Mouse (Mus musculus): ENCODE results near the gene Gm26920. TPM values are rescaled to one million over a fixed set of nuclear protein-coding genes. Genes with fewer than 3 reads are reported as not detected.

Gene Gm26920
- total RNA-seq, 2 experiments from 2014 or later: 0.62 TPM; not detected in 1

Small RNA genes lying within 50 kb of the gene (microRNA-seq; reads per million reads assigned to microRNA genes)
- 0 reads per million in 2 experiments for gene Gm23368

Other genes starting within 250 kb of the Gm26920 start
- gene Zfp940, start 236.7 kb downstream of the Gm26920 start, total RNA-seq (2021): under 1 TPM; 0.37 to 0.48 TPM
- gene Zfp420, start 230.4 kb downstream of the Gm26920 start, total RNA-seq (2021): 1 to 10 TPM; 3.1 to 3.8 TPM
- gene Zfp27, start 183.8 kb downstream of the Gm26920 start, total RNA-seq (2021): 10 to 100 TPM; 10.0 to 11.2 TPM
- gene Zfp383, start 182.2 kb downstream of the Gm26920 start, total RNA-seq (2021): 10 to 100 TPM in 1 of 2 experiments, 1 to 10 TPM in 1; 7.6 to 10.3 TPM
- 1 to 10 TPM; 8.3 to 8.9 TPM for gene Zfp74, start 136.3 kb downstream of the Gm26920 start, total RNA-seq (2021)
- 10 to 100 TPM; 46.7 to 53.1 TPM for gene Zfp568, start 106.5 kb downstream of the Gm26920 start, total RNA-seq (2021)
- 1 to 10 TPM; 1.6 to 2.6 TPM for gene Zfp14, start 39.0 kb downstream of the Gm26920 start, total RNA-seq (2021)
- 1 to 10 TPM in 1 of 2 experiments, under 1 TPM in 1; 0.98 to 1.1 TPM for gene Zfp82, start 17.5 kb downstream of the Gm26920 start, total RNA-seq (2021)
- gene Zfp566, start 117 bp upstream of the Gm26920 start, total RNA-seq (2021): 1 to 10 TPM; 1.3 to 2.3 TPM
- gene Zfp260, start 4.4 kb upstream of the Gm26920 start, total RNA-seq (2021): 10 to 100 TPM; 44.8 to 53.3 TPM
- gene Zfp382, start 31.5 kb upstream of the Gm26920 start, total RNA-seq (2021): 1 to 10 TPM; 4.5 to 6.5 TPM
- 10 to 100 TPM; 39.0 to 42.5 TPM for gene Zfp146, start 79.3 kb upstream of the Gm26920 start, total RNA-seq (2021)
- gene Cox7a1, start 93.7 kb upstream of the Gm26920 start, total RNA-seq (2021): 1,000 to 10,000 TPM; 1,192 to 1,277 TPM
- 100 to 1,000 TPM; 303 to 326 TPM for gene Capns1, start 108.4 kb upstream of the Gm26920 start, total RNA-seq (2021)
- 10 to 100 TPM; 55.5 to 60.7 TPM for gene Polr2i, start 141.5 kb upstream of the Gm26920 start, total RNA-seq (2021)
- 10 to 100 TPM; 68.5 to 76.1 TPM for gene Tbcb, start 141.9 kb upstream of the Gm26920 start, total RNA-seq (2021)
- not detected for gene Ovol3, start 145.3 kb upstream of the Gm26920 start, total RNA-seq (2021)
- under 1 TPM; 0.20 to 0.26 TPM for gene Thap8, start 189.7 kb upstream of the Gm26920 start, total RNA-seq (2021)
- 1 to 10 TPM; 5.4 to 5.7 TPM for gene Wdr62, start 190.0 kb upstream of the Gm26920 start, total RNA-seq (2021)
- 10 to 100 TPM; 14.0 TPM for gene Clip3, start 201.3 kb upstream of the Gm26920 start, total RNA-seq (2021)
- 10 to 100 TPM; 26.0 to 27.4 TPM for gene Alkbh6, start 218.3 kb upstream of the Gm26920 start, total RNA-seq (2021)
- gene Syne4, start 224.4 kb upstream of the Gm26920 start, total RNA-seq (2021): under 1 TPM; 0.86 to 0.87 TPM
- 1 to 10 TPM in 1 of 2 experiments, under 1 TPM in 1; 0.87 to 1.0 TPM for gene E130208F15Rik, start 231.3 kb upstream of the Gm26920 start, total RNA-seq (2021)
- gene Sdhaf1, start 233.5 kb upstream of the Gm26920 start, total RNA-seq (2021): 10 to 100 TPM; 15.1 to 15.8 TPM